Mouse (Mus musculus) gonadal fat pad, adult 2 months (tissue): Measurements from ENCODE around the gene Myo15b. TPM values are rescaled to one million over a fixed set of nuclear protein-coding genes. Genes with fewer than 3 reads are reported as not detected.

Experiments
- DNase-seq: peaks from one replicate; pipeline ENCODE4 v3.0.0-alpha.2; 2012; ENCODE audit warnings: low read depth
- polyA plus RNA-seq: library from polyadenylated mRNA; depleted of rRNA; stranded (reverse); fragments of >200 nt; gene quantifications from 2 replicates; pipeline ENCODE4 v1.2.3, GENCODE M21; 2012

Myo15b gene
- polyA plus RNA-seq, 1 experiment, result 22.6 TPM

DNA sequence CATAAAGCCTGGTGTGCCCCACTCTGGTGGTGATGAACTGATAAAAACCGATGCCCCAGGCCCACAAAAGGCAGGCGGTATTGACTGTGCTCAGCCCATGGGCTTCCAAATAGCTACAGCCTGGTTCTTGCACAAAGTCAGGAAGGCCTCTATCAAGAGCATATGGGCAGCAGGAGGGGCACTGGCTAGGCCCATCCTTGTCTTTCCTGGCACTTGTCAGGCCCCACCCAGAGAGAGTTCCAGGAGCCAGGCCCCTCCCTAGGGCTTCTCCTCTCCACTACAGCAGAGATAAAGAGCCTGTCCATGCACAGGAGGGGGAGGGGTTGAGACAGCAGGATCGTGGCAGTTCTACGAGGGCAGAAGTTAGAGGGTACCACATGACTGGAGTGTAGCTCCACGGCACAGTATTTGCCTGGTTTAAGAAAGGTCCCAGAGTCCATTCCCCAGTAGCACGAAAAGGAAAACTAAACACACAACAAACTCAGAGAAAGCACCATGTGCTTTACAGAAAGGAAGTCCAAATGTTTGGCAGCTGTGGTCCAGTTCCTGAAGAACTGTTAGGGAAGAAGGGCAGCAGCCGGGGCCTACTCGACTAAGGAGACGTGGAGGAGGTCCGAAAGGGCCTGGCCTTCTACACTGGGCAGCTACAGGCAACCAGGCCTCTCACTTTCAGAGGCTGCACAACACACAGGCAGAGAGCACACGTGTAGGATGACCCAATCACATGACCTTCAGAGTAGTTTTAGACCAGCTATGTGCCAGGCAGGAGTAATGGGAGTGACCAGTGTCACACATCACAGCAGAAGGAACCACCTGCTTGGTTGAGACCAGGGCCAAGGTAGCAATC lies 45.4 kb downstream of the Myo15b start:
- no peak for DNase-seq

DNA sequence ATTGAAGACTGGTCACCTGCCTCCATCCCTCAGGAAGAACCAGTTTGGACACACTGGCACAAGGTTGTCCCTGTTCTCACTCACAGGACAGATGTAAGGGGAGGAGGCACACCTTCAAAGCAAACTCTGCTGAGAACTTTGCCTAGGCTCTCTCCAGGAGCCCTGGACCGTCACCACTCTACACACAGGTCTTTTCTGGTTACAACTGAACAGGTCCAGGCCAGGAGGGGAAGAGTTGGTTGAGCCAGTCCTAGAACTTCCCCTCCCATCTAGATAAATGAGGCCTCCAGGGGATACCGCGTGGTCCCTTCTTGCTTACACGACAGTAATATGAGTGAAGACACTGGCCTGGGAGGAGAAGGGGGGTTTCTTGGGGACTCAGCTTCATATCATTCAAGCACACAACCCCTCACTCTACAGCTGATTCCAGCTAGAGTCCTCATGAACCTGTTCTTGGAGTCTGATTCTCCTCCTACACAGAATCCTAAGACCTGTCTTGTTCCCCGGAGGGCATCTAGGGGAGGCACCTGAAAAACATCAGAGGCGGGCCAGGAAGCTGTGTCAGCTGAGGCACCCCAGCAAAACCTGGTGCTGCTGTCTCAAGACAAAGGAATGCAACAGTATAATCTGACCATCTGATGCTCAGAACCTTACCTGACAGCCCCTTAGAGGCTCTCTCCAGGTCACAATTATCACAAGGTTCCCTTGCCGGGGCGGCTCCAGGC lies 46.2 kb downstream of the Myo15b start:
- no peak for DNase-seq

GRCm38 (mm10) chr11:115904956-115905790 lies 47.0 kb downstream of the Myo15b start:
- DNase-seq, result no peak

DNA sequence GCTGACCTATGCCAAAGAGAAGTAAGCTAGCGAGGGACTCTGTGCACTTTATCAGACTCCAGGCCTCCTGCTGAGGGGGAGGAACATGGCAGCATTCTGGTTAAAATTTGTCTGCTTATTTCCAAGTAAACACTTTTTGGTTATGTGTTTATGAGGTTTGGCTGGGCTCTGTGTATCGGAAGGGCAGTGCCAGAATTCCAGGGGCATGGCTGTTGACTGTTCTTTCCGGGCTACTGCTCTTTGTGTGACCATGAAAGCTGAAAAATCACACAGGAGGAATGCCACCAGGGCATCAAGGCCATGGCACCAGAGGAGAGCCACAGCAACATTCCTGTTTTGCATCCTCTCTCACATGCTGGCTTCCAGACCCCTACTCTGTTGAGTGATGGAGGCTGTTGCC lies 47.9 kb downstream of the Myo15b start:
- DNase-seq, result no peak

- no peak for DNase-seq
Observed at GRCm38 (mm10) chr11:115906521-115906920, 48.3 kb downstream of the Myo15b start.

- no peak for DNase-seq
Observed at GRCm38 (mm10) chr11:115911134-115911561, 52.9 kb downstream of the Myo15b start.

DNA sequence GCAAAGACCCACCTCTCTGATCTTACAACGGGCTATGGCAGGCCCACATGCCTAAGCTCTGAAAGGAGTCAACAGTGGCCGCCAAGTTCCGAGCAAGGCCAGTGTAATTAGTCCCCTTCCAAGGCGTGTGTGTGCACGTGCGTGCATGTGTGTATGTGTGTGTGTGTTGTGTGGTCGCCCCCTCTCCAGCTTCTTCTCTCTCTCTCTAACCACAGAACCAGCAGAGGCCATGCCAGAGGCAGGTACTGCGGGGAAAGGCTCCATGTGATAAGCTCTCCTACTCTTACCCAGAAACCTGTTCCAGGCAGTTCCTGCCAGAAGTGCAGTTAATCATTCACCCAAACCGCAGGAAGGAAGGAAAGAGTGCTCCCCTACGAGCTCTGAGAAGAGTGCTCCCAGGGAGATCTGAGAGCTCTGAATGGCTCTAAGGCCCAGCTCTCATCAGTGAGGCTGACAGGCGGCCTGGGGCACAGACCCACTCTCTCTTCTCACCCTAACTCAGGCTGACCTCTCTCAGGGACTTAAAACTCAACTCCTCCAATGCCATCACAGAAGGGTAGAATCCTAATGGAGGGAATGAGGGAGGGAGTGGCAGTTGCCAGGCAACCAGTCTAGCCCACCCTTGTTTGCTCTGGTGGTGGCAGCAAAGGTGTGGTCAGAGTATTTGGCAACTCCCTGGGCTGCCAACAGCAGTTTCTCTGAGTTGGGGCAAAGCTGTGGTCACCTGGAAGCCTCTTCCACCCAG lies 53.6 kb downstream of the Myo15b start, which contains the start of gene Smim6:
Gene Smim6 (plus strand): TSS at position 386 of the 745 bp plus-strand sequence.
- no peak for DNase-seq

DNA sequence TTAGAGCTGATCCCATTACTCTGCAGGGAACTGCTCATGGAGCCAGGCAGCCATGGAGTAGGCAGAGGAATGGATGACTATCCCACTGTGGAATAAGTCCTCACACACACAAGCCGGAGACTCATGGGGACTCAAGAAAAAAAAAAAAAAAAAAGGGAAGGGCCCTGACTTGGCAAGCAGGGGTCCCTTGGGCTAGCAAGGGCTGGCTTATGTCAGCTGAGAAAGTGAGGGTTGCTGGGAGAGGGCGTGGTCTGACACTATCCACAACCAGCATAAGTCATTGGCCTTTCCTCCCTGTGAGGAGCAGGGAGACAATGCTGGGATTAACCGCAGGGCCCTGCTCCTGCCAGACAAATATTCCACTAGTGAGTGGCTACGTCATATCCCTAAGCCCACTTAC lies 58.4 kb downstream of the Myo15b start:
- DNase-seq, result no peak

DNA sequence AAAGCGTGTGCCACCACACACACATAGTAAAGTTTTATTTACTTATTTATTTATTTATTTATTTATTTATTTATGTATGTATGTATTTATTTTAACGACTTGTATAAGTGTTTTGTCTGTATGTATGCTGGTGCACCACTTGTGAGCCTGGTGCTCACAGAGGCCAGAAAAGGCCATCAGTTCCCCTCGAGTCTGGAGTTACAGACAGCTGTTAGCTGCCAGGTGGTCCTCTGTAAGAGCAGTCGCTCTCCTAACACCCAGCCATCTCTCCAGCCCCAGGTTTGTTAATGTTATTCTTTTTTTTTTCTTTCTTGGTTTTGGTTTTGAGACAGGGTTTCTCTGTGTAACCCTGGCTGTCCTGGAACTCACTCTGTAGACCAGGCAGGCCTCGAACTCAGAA lies 60.4 kb downstream of the Myo15b start:
- DNase-seq, result no peak

DNA sequence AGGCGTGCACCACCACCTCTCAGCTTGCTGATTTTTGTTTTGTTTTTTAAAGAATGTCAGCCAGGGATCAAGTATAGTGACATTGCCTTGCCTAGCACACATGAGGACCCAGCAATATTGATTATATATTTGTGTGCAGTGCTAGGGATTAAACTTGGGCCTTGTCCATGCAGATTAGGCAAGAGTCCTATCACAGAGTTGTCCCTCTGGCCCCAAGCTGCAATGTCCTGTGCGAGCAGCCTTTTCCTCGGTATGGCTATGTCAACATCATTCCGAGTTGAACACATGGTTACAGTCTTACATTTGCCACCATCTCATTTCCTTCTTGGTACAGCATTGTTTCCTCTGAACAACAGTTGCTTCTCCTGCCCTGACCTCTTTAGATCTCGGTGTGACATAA lies 60.9 kb downstream of the Myo15b start:
- DNase-seq, result no peak

DNA sequence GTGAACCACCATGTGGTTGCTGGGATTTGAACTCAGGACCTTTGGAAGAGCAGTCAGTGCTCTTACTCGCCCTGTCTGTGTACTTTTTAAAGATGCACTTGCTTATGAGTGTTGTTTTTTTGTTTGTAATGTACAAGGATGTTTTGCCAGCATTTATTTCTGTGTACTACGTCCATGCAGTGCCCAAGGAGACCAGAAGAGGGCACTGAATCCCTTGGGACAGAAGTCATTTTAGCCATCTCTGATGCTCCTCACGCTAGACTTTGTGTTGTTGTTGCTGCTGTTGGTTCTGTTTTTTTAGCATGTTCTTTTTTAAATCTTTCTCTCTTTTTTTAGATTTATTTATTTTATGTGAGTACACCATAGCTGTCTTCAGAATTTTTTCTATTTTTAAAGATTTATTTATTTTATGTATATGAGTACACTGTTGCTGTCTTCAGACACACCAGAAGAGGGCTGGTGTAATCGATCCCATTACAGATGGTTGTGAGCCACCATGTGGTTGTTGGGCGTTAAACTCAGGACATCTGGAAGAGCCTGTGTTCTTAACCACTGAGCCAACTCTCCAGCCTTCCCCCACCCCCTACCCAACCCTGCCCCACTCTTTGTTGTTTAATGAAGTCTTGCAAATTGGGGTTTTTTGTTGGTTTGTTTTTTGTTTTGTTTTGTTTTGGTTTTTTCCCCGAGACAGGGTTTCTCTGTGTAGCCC lies 62.1 kb downstream of the Myo15b start:
- DNase-seq, result no peak

GRCm38 (mm10) chr11:115921986-115922385 lies 63.8 kb downstream of the Myo15b start:
- DNase-seq, result no peak

- DNase-seq, result no peak
Observed at GRCm38 (mm10) chr11:115929031-115929430, 70.8 kb downstream of the Myo15b start.

- no peak for DNase-seq
Observed at GRCm38 (mm10) chr11:115929818-115930217, 71.6 kb downstream of the Myo15b start.

DNA sequence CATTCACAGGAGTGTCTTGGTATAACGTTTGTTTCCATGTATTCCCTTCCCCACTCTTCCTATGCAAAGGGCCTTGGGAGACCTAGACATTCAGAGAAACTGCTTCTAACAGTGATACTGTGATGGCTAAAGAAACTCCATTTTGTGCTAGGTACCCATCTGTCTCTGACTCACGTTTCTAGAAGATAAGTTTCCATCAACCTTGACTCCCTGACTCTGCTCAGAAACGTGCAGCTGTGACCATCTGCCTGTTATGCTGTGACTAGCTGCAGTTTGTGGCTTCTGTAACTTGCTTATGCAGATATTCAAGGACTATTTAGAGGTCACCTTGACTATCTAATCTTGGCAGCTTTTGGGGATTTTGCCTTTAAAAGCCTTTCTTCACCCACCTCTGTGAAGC lies 73.0 kb downstream of the Myo15b start:
- no peak for DNase-seq

- DNase-seq, result no peak
Observed at GRCm38 (mm10) chr11:115933108-115933746, 75.0 kb downstream of the Myo15b start, which contains the start of the genes Sap30bp and Recql5. Sap30bp (plus strand) TSS chr11:115933282. Recql5 (minus strand) TSS chr11:115933477.

GRCm38 (mm10) chr11:115933747-115934110 lies 75.5 kb downstream of the Myo15b start:
- no peak for DNase-seq

DNA sequence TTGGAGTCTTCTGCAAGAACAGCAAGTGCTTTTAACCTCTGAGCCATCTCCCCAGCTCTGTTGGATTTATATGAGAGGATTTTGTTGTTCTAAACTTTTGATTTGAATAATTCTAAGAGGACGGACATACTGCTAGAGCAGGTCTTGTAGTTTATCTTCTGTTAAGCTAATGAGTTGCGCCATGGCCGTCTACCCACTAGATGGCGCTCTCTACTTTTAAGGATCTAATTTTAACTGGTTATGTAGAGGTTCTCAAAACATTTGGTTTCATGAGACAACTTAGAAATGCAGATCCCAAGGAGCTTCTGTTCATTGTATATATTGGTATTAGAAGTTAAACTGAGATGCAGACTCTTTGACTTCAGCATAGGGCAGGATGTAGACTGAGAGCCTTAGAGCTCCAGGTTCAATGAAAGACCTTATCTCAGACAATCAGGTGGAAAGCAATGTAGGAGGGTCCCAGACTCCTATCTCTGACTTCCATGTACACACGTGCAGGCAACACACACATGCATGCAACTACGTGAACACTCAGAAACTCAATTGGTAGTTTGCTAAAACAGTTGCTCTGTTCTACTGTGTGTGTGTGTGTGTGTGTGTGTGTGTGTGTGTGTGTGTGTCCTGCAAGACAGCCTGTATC lies 81.6 kb downstream of the Myo15b start:
- DNase-seq, result no peak

DNA sequence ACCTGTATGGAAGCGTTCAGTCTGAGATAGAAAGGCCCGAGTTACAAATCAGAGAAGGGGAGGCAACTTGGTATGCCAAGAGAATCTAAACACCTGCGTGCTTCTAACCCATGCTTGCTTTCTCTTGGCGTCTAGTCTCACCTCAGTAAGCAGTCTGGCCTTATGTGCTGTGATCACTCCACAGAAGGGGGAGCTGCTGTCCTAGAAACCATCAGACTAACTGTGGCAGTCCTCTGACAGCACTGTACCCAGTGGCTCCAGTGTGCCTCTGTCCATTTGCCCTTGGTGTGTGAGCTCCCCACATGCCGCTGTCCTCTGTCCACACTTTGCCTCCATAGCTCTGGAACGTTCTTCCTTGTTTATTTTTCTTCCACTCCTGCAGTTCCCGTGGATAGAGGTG lies 83.8 kb downstream of the Myo15b start:
- no peak for DNase-seq
